Mouse (Mus musculus): ENCODE results near the gene Ndfip2. TPM values are rescaled to one million over a fixed set of nuclear protein-coding genes. Genes with fewer than 3 reads are reported as not detected.

The Ndfip2 gene
- polyA plus RNA-seq, 1 experiment from 2014 or later: 106 TPM

- Histone ChIP-seq H3K4me3 (ENCODE audit: low read depth, low read length) (no peak overlapping the region), H3K9me3 (replicated peaks; ENCODE audit: control insufficient read depth, low read length, poor library complexity, severe bottlenecking) (no peaks in the 10 kb centered on the region), H3K27me3 (ENCODE audit: control insufficient read depth, insufficient read depth, low read depth, low read length) (no peaks in the 10 kb centered on the region), H3K27ac (ENCODE audit: low read length) (no peak overlapping the region), H3K9ac (ENCODE audit: low read depth, low read length) (no peak overlapping the region), H3K36me3 (ENCODE audit: control insufficient read depth, insufficient read depth, low read length) (no peaks in the 10 kb centered on the region), H3K4me2 (ENCODE audit: low read length) (no peak overlapping the region), H3K4me1 (ENCODE audit: control insufficient read depth, insufficient read depth, low read length) (no peaks in the 10 kb centered on the region; the same call in 1 of the 2 replicates)
- 88% methylated on average over 4 of the region's 4 CpGs for WGBS
- ATAC-seq: no peak
These were observed 14.2 kb downstream of the Ndfip2 start for GRCm38 (mm10) chr14:105272539-105272938.

- Histone ChIP-seq H3K9ac (ENCODE audit: low read depth, low read length) (no peak overlapping the region), H3K27ac (ENCODE audit: low read length) (no peak overlapping the region), H3K4me2 (ENCODE audit: low read length) (no peak overlapping the region), H3K36me3 (ENCODE audit: control insufficient read depth, insufficient read depth, low read length) (no peaks in the 10 kb centered on the region), H3K9me3 (replicated peaks; ENCODE audit: control insufficient read depth, low read length, poor library complexity, severe bottlenecking) (no peaks in the 10 kb centered on the region), H3K27me3 (ENCODE audit: control insufficient read depth, insufficient read depth, low read depth, low read length) (no peaks in the 10 kb centered on the region), H3K4me1 (ENCODE audit: control insufficient read depth, insufficient read depth, low read length) (no peaks in the 10 kb centered on the region; the same call in 1 of the 2 replicates), H3K4me3 (ENCODE audit: low read depth, low read length) (no peak overlapping the region)
- 62% methylated on average over 5 of the region's 5 CpGs for WGBS
- no peak for ATAC-seq
These were observed 16.8 kb downstream of the Ndfip2 start for GRCm38 (mm10) chr14:105275196-105275595.

GRCm38 (mm10) chr14:105277277-105277676 lies 18.9 kb downstream of the Ndfip2 start:
- H3K4me1 ChIP-seq (ENCODE audit: control insufficient read depth, insufficient read depth, low read length): no peaks in the 10 kb centered on the region; the same call in 1 of the 2 replicates
- no peak overlapping the region for H3K9ac ChIP-seq (ENCODE audit: low read depth, low read length)
- H3K27me3 ChIP-seq (ENCODE audit: control insufficient read depth, insufficient read depth, low read depth, low read length): no peaks in the 10 kb centered on the region
- H3K36me3 ChIP-seq (ENCODE audit: control insufficient read depth, insufficient read depth, low read length): no peaks in the 10 kb centered on the region
- WGBS: 75% methylated on average over 5 of the region's 5 CpGs
- no peak overlapping the region for H3K4me3 ChIP-seq (ENCODE audit: low read depth, low read length)
- ATAC-seq: no peak
- no peaks in the 10 kb centered on the region for H3K9me3 ChIP-seq (replicated peaks; ENCODE audit: control insufficient read depth, low read length, poor library complexity, severe bottlenecking)
- H3K4me2 ChIP-seq (ENCODE audit: low read length): no peak overlapping the region
- H3K27ac ChIP-seq (ENCODE audit: low read length): no peak overlapping the region

- H3K27me3 ChIP-seq (ENCODE audit: control insufficient read depth, insufficient read depth, low read depth, low read length): no peaks in the 10 kb centered on the region
- 93% methylated on average over 3 of the region's 3 CpGs for WGBS
- H3K9ac ChIP-seq (ENCODE audit: low read depth, low read length): no peak overlapping the region
- H3K9me3 ChIP-seq (replicated peaks; ENCODE audit: control insufficient read depth, low read length, poor library complexity, severe bottlenecking): no peaks in the 10 kb centered on the region
- no peak overlapping the region for H3K4me3 ChIP-seq (ENCODE audit: low read depth, low read length)
- H3K36me3 ChIP-seq (ENCODE audit: control insufficient read depth, insufficient read depth, low read length): no peaks in the 10 kb centered on the region
- H3K27ac ChIP-seq (ENCODE audit: low read length): no peak overlapping the region
- ATAC-seq: no peak
- no peak overlapping the region for H3K4me2 ChIP-seq (ENCODE audit: low read length)
- H3K4me1 ChIP-seq (ENCODE audit: control insufficient read depth, insufficient read depth, low read length): no peaks in the 10 kb centered on the region
These were observed 25.7 kb downstream of the Ndfip2 start for GRCm38 (mm10) chr14:105284062-105284461.

- Histone ChIP-seq H3K4me3 (ENCODE audit: low read depth, low read length) (no peak overlapping the region), H3K9me3 (replicated peaks; ENCODE audit: control insufficient read depth, low read length, poor library complexity, severe bottlenecking) (no peaks in the 10 kb centered on the region), H3K36me3 (ENCODE audit: control insufficient read depth, insufficient read depth, low read length) (peaks cover 3% of the 10 kb centered on the region; the same call in 1 of the 2 replicates), H3K9ac (ENCODE audit: low read depth, low read length) (no peak overlapping the region), H3K27me3 (ENCODE audit: control insufficient read depth, insufficient read depth, low read depth, low read length) (no peaks in the 10 kb centered on the region), H3K27ac (ENCODE audit: low read length) (no peak overlapping the region), H3K4me2 (ENCODE audit: low read length) (no peak overlapping the region), H3K4me1 (ENCODE audit: control insufficient read depth, insufficient read depth, low read length) (no peaks in the 10 kb centered on the region)
- no peak for ATAC-seq
- WGBS: 94% methylated on average over 4 of the region's 4 CpGs
These were observed 29.2 kb downstream of the Ndfip2 start for GRCm38 (mm10) chr14:105287557-105287956.

- H3K4me2 ChIP-seq (ENCODE audit: low read length): no peak overlapping the region
- no peak overlapping the region for H3K4me3 ChIP-seq (ENCODE audit: low read depth, low read length)
- H3K36me3 ChIP-seq (ENCODE audit: control insufficient read depth, insufficient read depth, low read length): peaks cover 3% of the 10 kb centered on the region; the same call in 1 of the 2 replicates
- no peaks in the 10 kb centered on the region for H3K9me3 ChIP-seq (replicated peaks; ENCODE audit: control insufficient read depth, low read length, poor library complexity, severe bottlenecking)
- H3K4me1 ChIP-seq (ENCODE audit: control insufficient read depth, insufficient read depth, low read length): no peaks in the 10 kb centered on the region
- ATAC-seq: no peak
- 98% methylated on average over 2 of the region's 2 CpGs for WGBS
- no peak overlapping the region for H3K27ac ChIP-seq (ENCODE audit: low read length)
- H3K27me3 ChIP-seq (ENCODE audit: control insufficient read depth, insufficient read depth, low read depth, low read length): no peaks in the 10 kb centered on the region
- H3K9ac ChIP-seq (ENCODE audit: low read depth, low read length): no peak overlapping the region
These were observed 29.6 kb downstream of the Ndfip2 start for GRCm38 (mm10) chr14:105287972-105288371.

- Histone ChIP-seq H3K27me3 (ENCODE audit: control insufficient read depth, insufficient read depth, low read depth, low read length) (no peaks in the 10 kb centered on the region), H3K9me3 (replicated peaks; ENCODE audit: control insufficient read depth, low read length, poor library complexity, severe bottlenecking) (no peaks in the 10 kb centered on the region), H3K4me1 (ENCODE audit: control insufficient read depth, insufficient read depth, low read length) (no peaks in the 10 kb centered on the region), H3K4me3 (ENCODE audit: low read depth, low read length) (no peak overlapping the region), H3K4me2 (ENCODE audit: low read length) (no peak overlapping the region), H3K36me3 (ENCODE audit: control insufficient read depth, insufficient read depth, low read length) (peaks cover 3% of the 10 kb centered on the region; the same call in 1 of the 2 replicates), H3K9ac (ENCODE audit: low read depth, low read length) (no peak overlapping the region), H3K27ac (ENCODE audit: low read length) (no peak overlapping the region)
- ATAC-seq: no peak
- WGBS: 92% methylated on average over 4 of the region's 4 CpGs
These were observed 30.2 kb downstream of the Ndfip2 start for GRCm38 (mm10) chr14:105288529-105288928.

GRCm38 (mm10) chr14:105292139-105292538 lies 33.8 kb downstream of the Ndfip2 start:
- Histone ChIP-seq H3K9me3 (replicated peaks; ENCODE audit: control insufficient read depth, low read length, poor library complexity, severe bottlenecking) (no peaks in the 10 kb centered on the region), H3K9ac (ENCODE audit: low read depth, low read length) (no peak overlapping the region), H3K4me1 (ENCODE audit: control insufficient read depth, insufficient read depth, low read length) (no peaks in the 10 kb centered on the region), H3K4me2 (ENCODE audit: low read length) (no peak overlapping the region), H3K27me3 (ENCODE audit: control insufficient read depth, insufficient read depth, low read depth, low read length) (no peaks in the 10 kb centered on the region), H3K27ac (ENCODE audit: low read length) (no peak overlapping the region), H3K4me3 (ENCODE audit: low read depth, low read length) (no peak overlapping the region), H3K36me3 (ENCODE audit: control insufficient read depth, insufficient read depth, low read length) (peaks cover 8% of the 10 kb centered on the region; the same call in 1 of the 2 replicates)
- 93% methylated on average over 9 of the region's 9 CpGs for WGBS
- no peak for ATAC-seq

GRCm38 (mm10) chr14:105293777-105294176 lies 35.4 kb downstream of the Ndfip2 start:
- Histone ChIP-seq H3K27me3 (ENCODE audit: control insufficient read depth, insufficient read depth, low read depth, low read length) (no peaks in the 10 kb centered on the region), H3K36me3 (ENCODE audit: control insufficient read depth, insufficient read depth, low read length) (peaks cover 8% of the 10 kb centered on the region), H3K4me3 (ENCODE audit: low read depth, low read length) (no peak overlapping the region), H3K4me2 (ENCODE audit: low read length) (no peak overlapping the region), H3K27ac (ENCODE audit: low read length) (no peak overlapping the region), H3K9ac (ENCODE audit: low read depth, low read length) (no peak overlapping the region), H3K9me3 (replicated peaks; ENCODE audit: control insufficient read depth, low read length, poor library complexity, severe bottlenecking) (no peaks in the 10 kb centered on the region), H3K4me1 (ENCODE audit: control insufficient read depth, insufficient read depth, low read length) (no peaks in the 10 kb centered on the region)
- 88% methylated on average over 3 of the region's 3 CpGs for WGBS
- no peak for ATAC-seq

All from midbrain, embryonic 16.5 days (tissue).